Mouse (Mus musculus) embryonic fibroblast, embryonic 13.5 days (primary cell): ENCODE data around the gene Sema4c.

Experiments used
- CTCF ChIP-seq: IDR thresholded peaks from 2 replicates; pipeline ENCODE4 v1.5.1; 2011; ENCODE audit warnings: mild to moderate bottlenecking, control low read depth, low read length, moderate library complexity, borderline replicate concordance; ENCODE audit not compliant: insufficient read depth
- POLR2A ChIP-seq: IDR thresholded peaks from 2 replicates; pipeline ENCODE4 v1.6.1; 2011; ENCODE audit warnings: low read depth, mild to moderate bottlenecking, control low read depth, low read length, moderate library complexity

DNA sequence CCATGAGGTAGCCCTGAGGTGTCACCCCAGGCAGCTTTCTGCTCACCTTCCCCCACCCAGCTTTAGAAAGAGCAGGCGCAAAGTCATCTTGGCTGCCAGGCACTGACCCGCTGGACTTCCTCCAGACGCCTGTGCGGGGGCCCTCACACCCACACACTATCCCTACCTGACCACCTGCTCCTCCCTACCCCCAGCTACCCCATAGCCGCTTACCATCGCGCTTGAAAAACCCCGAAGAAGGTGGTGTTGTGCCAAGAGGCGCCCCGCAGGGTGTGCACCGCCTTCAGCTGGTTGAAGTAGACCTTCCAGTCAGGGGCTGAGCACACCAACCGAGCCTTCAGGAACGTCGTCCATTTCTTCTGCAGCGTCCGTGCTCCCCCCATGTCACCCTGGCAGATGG is 5.6 kb downstream of the Sema4c start:
- TF ChIP-seq CTCF (no peak), POLR2A (no peak)
